Mouse (Mus musculus): ENCODE results near the gene Ndufs7. TPM values are rescaled to one million over a fixed set of nuclear protein-coding genes. Genes with fewer than 3 reads are reported as not detected.
A peak's percentile ranks its signal among the peaks of the same experiment; 100 is the strongest.
"Not testable (repeated sequence)": the region's sequence is repeated elsewhere in the genome, so short reads cannot be mapped to it uniquely, and the experiment has no call there.

Ndufs7 gene
- polyA plus RNA-seq, 1 experiment = 647 TPM

GRCm38 (mm10) chr10:80208248-80208647, 40.7 kb upstream of the Ndufs7 start:
- no peak overlapping the region for H3K4me3 ChIP-seq (ENCODE audit: control insufficient read depth, insufficient read depth, low read length)
- no peaks in the 10 kb centered on the region for H3K27me3 ChIP-seq (ENCODE audit: control insufficient read depth, insufficient read depth, low read length)

DNA sequence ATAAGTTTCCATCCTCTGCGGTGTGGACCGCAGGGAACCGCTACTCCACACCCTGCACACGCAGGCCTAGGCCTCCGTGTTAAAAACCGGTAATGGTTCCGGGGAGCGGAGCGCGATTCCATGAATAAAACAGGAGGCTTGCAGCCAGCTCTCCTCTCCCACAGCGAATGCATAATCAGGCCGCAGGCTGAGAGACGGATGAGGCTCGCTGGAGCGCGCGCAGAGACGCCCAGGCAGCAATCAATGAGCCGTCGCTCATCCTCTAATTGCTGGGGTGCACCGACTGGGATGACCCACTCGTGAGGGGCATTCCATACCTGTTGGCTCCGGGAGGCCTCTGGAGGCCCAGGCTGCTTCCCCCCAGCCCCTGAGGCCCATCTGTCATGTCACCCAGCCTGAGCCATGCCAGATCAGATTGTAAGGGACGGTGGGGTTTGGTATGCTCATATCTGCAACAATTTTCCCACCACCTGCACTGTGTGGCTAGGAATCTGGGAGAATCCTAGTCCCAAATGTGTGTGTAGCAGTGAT, 40.0 kb upstream of the Ndufs7 start:
- Histone ChIP-seq H3K4me3 (ENCODE audit: control insufficient read depth, insufficient read depth, low read length) (no peak overlapping the region), H3K27ac (ENCODE audit: control insufficient read depth, insufficient read depth, low read length) (no peak overlapping the region), H3K27me3 (ENCODE audit: control insufficient read depth, insufficient read depth, low read length) (no peaks in the 10 kb centered on the region), H3K4me1 (replicated peaks; ENCODE audit: control insufficient read depth, insufficient read depth, low read length) (peaks cover 3% of the 10 kb centered on the region; the same call in 1 of the 2 replicates), H3K36me3 (ENCODE audit: control insufficient read depth, insufficient read depth, low read length) (no peaks in the 10 kb centered on the region)
- 92% methylated on average over 24 of the region's 24 CpGs for WGBS
- DNase-seq = no peak
- TF ChIP-seq POLR2A (IDR thresholded peaks at IDR 0.05; ENCODE audit: control insufficient read depth, extremely low read depth, insufficient read depth, low read length, poor library complexity) (no peak), CTCF (IDR thresholded peaks at IDR 0.05; ENCODE audit: borderline replicate concordance, control insufficient read depth, extremely low read depth, insufficient read depth, low read length, poor library complexity) (no peak)

More at GRCm38 (mm10) chr10:80208248-80208647, 40.7 kb upstream of the Ndufs7 start:
- H3K4me1 ChIP-seq (replicated peaks; ENCODE audit: control insufficient read depth, insufficient read depth, low read length) = peaks cover 3% of the 10 kb centered on the region; the same call in 1 of the 2 replicates
- no peaks in the 10 kb centered on the region for H3K36me3 ChIP-seq (ENCODE audit: control insufficient read depth, insufficient read depth, low read length)
- TF ChIP-seq CTCF (IDR thresholded peaks at IDR 0.05; ENCODE audit: borderline replicate concordance, control insufficient read depth, extremely low read depth, insufficient read depth, low read length, poor library complexity) (no peak), POLR2A (IDR thresholded peaks at IDR 0.05; ENCODE audit: control insufficient read depth, extremely low read depth, insufficient read depth, low read length, poor library complexity) (no peak)
- no peak overlapping the region for H3K27ac ChIP-seq (ENCODE audit: control insufficient read depth, insufficient read depth, low read length)
- DNase-seq = no peak
- WGBS = 96% methylated on average over 4 of the region's 4 CpGs

GRCm38 (mm10) chr10:80211547-80212103, 37.3 kb upstream of the Ndufs7 start:
- WGBS = 77% methylated on average over 7 of the region's 7 CpGs
- DNase-seq = not testable (repeated sequence)

GRCm38 (mm10) chr10:80215048-80215772, 33.7 kb upstream of the Ndufs7 start:
- Histone ChIP-seq H3K4me1 (replicated peaks; ENCODE audit: control insufficient read depth, insufficient read depth, low read length) (peaks cover 3% of the 10 kb centered on the region; the same call in 1 of the 2 replicates), H3K27ac (ENCODE audit: control insufficient read depth, insufficient read depth, low read length) (no peak overlapping the region), H3K4me3 (ENCODE audit: control insufficient read depth, insufficient read depth, low read length) (no peak overlapping the region), H3K27me3 (ENCODE audit: control insufficient read depth, insufficient read depth, low read length) (no peaks in the 10 kb centered on the region), H3K36me3 (ENCODE audit: control insufficient read depth, insufficient read depth, low read length) (no peaks in the 10 kb centered on the region)
- no peak for DNase-seq
- TF ChIP-seq POLR2A (IDR thresholded peaks at IDR 0.05; ENCODE audit: control insufficient read depth, extremely low read depth, insufficient read depth, low read length, poor library complexity) = no peak
- no peak for TF ChIP-seq CTCF (IDR thresholded peaks at IDR 0.05; ENCODE audit: borderline replicate concordance, control insufficient read depth, extremely low read depth, insufficient read depth, low read length, poor library complexity)
- 73% methylated on average over 16 of the region's 16 CpGs for WGBS

More at GRCm38 (mm10) chr10:80211547-80212103, 37.3 kb upstream of the Ndufs7 start:
- H3K4me3 ChIP-seq (ENCODE audit: control insufficient read depth, insufficient read depth, low read length); H3K27me3 ChIP-seq (ENCODE audit: control insufficient read depth, insufficient read depth, low read length); H3K27ac ChIP-seq (ENCODE audit: control insufficient read depth, insufficient read depth, low read length); H3K4me1 ChIP-seq (replicated peaks; ENCODE audit: control insufficient read depth, insufficient read depth, low read length); H3K36me3 ChIP-seq (ENCODE audit: control insufficient read depth, insufficient read depth, low read length): not testable (repeated sequence)

GRCm38 (mm10) chr10:80220676-80221075, 28.2 kb upstream of the Ndufs7 start:
- Histone ChIP-seq H3K4me1 (replicated peaks; ENCODE audit: control insufficient read depth, insufficient read depth, low read length) (no peaks in the 10 kb centered on the region), H3K27me3 (ENCODE audit: control insufficient read depth, insufficient read depth, low read length) (no peaks in the 10 kb centered on the region), H3K4me3 (ENCODE audit: control insufficient read depth, insufficient read depth, low read length) (no peak overlapping the region), H3K27ac (ENCODE audit: control insufficient read depth, insufficient read depth, low read length) (no peak overlapping the region), H3K36me3 (ENCODE audit: control insufficient read depth, insufficient read depth, low read length) (no peaks in the 10 kb centered on the region)
- no peak for DNase-seq
- TF ChIP-seq POLR2A (IDR thresholded peaks at IDR 0.05; ENCODE audit: control insufficient read depth, extremely low read depth, insufficient read depth, low read length, poor library complexity) (no peak), CTCF (IDR thresholded peaks at IDR 0.05; ENCODE audit: borderline replicate concordance, control insufficient read depth, extremely low read depth, insufficient read depth, low read length, poor library complexity) (no peak)
- WGBS = 72% methylated on average over 9 of the region's 9 CpGs

DNA sequence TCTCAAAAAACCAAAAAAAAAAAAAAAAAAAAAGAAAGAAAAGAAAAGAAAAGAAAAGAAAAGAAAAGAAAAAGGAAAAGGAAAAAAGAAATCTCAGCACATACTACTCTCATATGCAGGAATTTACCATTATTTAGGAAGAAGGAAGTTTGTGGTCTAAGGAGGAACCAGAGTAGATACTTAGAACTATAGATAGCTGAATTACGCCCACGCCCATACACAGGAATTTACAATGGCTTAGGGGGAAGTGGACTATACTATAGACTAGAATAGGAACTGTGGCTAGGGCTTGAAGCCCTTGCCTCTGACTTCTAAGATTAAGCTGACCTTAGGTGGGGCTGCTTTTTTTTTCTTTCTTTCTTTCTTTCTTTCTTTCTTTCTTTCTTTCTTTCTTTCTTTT, 25.8 kb upstream of the Ndufs7 start:
- WGBS = 48% methylated on average over 2 of the region's 2 CpGs
- not testable (repeated sequence) for H3K27ac ChIP-seq (ENCODE audit: control insufficient read depth, insufficient read depth, low read length); DNase-seq; H3K36me3 ChIP-seq (ENCODE audit: control insufficient read depth, insufficient read depth, low read length); H3K27me3 ChIP-seq (ENCODE audit: control insufficient read depth, insufficient read depth, low read length); H3K4me3 ChIP-seq (ENCODE audit: control insufficient read depth, insufficient read depth, low read length)
- peaks cover 16% of the 10 kb centered on the region for H3K4me1 ChIP-seq (replicated peaks; ENCODE audit: control insufficient read depth, insufficient read depth, low read length)

DNA sequence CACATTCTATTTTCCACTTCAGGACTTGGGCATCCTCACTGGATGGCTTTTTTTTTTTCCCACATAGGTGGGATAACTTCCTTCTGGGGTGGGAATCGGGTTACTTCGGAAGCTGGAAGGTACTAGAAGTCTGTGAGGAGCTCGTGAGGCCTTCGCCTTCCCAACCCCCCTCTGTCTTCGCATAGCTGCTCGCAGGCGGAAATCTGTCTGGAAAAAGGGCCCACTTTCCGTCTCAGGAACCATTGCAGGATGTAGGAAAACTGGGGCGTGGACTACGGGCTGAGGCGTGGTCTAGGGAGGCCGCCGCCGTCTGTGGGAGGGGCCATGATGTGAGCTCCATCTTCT, 22.9 kb upstream of the Ndufs7 start:
- H3K36me3 ChIP-seq (ENCODE audit: control insufficient read depth, insufficient read depth, low read length) = peaks cover 19% of the 10 kb centered on the region
- TF ChIP-seq POLR2A (IDR thresholded peaks at IDR 0.05; ENCODE audit: control insufficient read depth, extremely low read depth, insufficient read depth, low read length, poor library complexity) = no peak
- TF ChIP-seq CTCF (IDR thresholded peaks at IDR 0.05; ENCODE audit: borderline replicate concordance, control insufficient read depth, extremely low read depth, insufficient read depth, low read length, poor library complexity) = no peak
- DNase-seq = no peak
- peak overlapping the region; percentile 51 for H3K4me3 ChIP-seq (ENCODE audit: control insufficient read depth, insufficient read depth, low read length)
- no peaks in the 10 kb centered on the region for H3K27me3 ChIP-seq (ENCODE audit: control insufficient read depth, insufficient read depth, low read length)
- H3K27ac ChIP-seq (ENCODE audit: control insufficient read depth, insufficient read depth, low read length) = peak overlapping the region; percentile 33; the same call in 1 of the 2 replicates
- 3% methylated on average over 14 of the region's 14 CpGs for WGBS
- H3K4me1 ChIP-seq (replicated peaks; ENCODE audit: control insufficient read depth, insufficient read depth, low read length) = peaks cover 17% of the 10 kb centered on the region

Measured in thymus, adult 2 months (tissue).